Mouse (Mus musculus) stomach, embryonic 15.5 days (tissue): Measurements from ENCODE around the gene Rnase11. TPM values are rescaled to one million over a fixed set of nuclear protein-coding genes. Genes with fewer than 3 reads are reported as not detected.
A peak's percentile ranks its signal among the peaks of the same experiment; 100 is the strongest.

Experiments
- ATAC-seq: fragments of 200-750 bp; cut with Nextera tagmentation; 2 replicates; pipeline ENCODE4 v1.8.0; 2017; ENCODE audit warnings: low read depth, moderate number of reproducible peaks, moderate TSS enrichment; ENCODE audit not compliant: insufficient read depth, low FRiP score
- H3K27ac ChIP-seq: fragments of 300-500 bp; sonication (generic); 2 replicates; pipeline ENCODE4 v1.5.1; 2015; ENCODE audit warnings: mild to moderate bottlenecking, inconsistent platforms
- H3K27me3 ChIP-seq: fragments of 300-500 bp; sonication (generic); replicated peaks from 2 replicates; pipeline ENCODE4 v1.6.1; 2015; ENCODE audit warnings: inconsistent platforms
- H3K36me3 ChIP-seq: fragments of 300-500 bp; sonication (generic); 2 replicates; pipeline ENCODE4 v1.6.1; 2015; ENCODE audit warnings: inconsistent platforms
- H3K4me1 ChIP-seq: fragments of 300-500 bp; sonication (generic); 2 replicates; pipeline ENCODE4 v1.6.1; 2015; ENCODE audit warnings: inconsistent platforms
- H3K4me2 ChIP-seq: fragments of 300-500 bp; sonication (generic); 2 replicates; pipeline ENCODE4 v1.6.1; 2015; ENCODE audit warnings: mild to moderate bottlenecking, inconsistent platforms
- H3K4me3 ChIP-seq: fragments of 300-500 bp; sonication (generic); replicated peaks from 2 replicates; pipeline ENCODE4 v1.5.1; 2015; ENCODE audit warnings: inconsistent platforms
- H3K9ac ChIP-seq: fragments of 300-500 bp; sonication (generic); 2 replicates; pipeline ENCODE4 v1.6.1; 2015; ENCODE audit warnings: inconsistent platforms
- H3K9me3 ChIP-seq: fragments of 300-500 bp; sonication (generic); 2 replicates; pipeline ENCODE4 v1.6.1; 2016; ENCODE audit warnings: inconsistent platforms
- WGBS: fragments of 180-500 bp; shearing (Covaris S2); methylation state at CpG from one replicate; pipeline ENCODE4 v1.1.7; 2015; 5-methylcytosine and 5-hydroxymethylcytosine counted together
- polyA plus RNA-seq: library from polyadenylated mRNA; unstranded; fragments of >200 nt; fragmentation: Nextera tagmentation; extraction: Ambion mirVana; gene quantifications from 2 replicates; pipeline ENCODE4 v1.2.1, GENCODE M21; 2015

Rnase11 gene
- polyA plus RNA-seq, 1 experiment from 2014 or later, result not detected

DNA sequence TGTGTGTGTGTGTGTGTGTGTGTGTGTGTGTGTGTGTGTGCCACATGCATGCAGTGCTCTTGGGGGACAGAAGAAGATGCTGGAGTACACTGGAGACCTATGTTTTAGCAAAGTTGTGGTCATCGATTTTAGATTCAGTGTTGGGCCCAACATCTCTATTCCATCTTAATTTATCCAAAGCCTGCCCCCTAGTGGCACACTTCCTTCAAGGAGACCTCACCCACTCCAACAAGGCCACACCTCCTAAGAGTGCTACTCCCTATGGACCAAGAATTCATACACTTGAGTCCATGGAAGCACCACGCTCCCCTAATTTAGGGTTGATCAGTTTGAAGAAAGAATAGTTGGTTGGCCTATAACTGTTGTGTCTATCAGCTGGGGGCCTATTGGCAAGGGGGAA, 19.7 kb upstream of the Rnase11 start:
- 90% methylated on average over 2 of the region's 2 CpGs for WGBS
- Histone ChIP-seq H3K27ac (no peak overlapping the region), H3K36me3 (no peaks in the 10 kb centered on the region), H3K9me3 (no peaks in the 10 kb centered on the region), H3K27me3 (no peaks in the 10 kb centered on the region), H3K4me3 (no peak overlapping the region), H3K9ac (no peak overlapping the region), H3K4me1 (no peaks in the 10 kb centered on the region), H3K4me2 (no peak overlapping the region)
- ATAC-seq, result no peak

DNA sequence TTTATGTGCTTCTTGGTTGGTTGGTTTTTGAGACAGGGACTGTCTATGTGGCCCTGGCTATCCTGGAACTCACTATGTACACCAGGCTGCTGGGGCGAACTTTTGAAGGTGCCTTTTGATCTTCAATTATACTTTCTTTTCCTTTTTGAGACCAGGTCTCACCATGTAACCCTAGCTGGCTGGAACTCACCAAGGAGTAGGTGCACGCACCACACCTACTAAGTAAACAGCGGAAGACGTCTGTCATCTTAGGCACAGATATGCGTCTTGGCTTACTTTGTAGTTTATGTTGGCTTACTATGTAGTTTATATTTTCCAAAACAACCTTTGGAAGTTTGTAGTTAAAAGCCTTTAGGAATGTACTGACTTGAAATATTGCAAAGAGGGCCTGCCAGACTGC, 19.0 kb upstream of the Rnase11 start:
- WGBS, result 58% methylated on average over 5 of the region's 5 CpGs
- Histone ChIP-seq H3K4me3 (no peak overlapping the region), H3K4me2 (no peak overlapping the region), H3K4me1 (no peaks in the 10 kb centered on the region), H3K9me3 (no peaks in the 10 kb centered on the region), H3K27ac (no peak overlapping the region; the same call in 1 of the 2 replicates), H3K36me3 (no peaks in the 10 kb centered on the region), H3K27me3 (no peaks in the 10 kb centered on the region), H3K9ac (no peak overlapping the region)
- ATAC-seq, result no peak

DNA sequence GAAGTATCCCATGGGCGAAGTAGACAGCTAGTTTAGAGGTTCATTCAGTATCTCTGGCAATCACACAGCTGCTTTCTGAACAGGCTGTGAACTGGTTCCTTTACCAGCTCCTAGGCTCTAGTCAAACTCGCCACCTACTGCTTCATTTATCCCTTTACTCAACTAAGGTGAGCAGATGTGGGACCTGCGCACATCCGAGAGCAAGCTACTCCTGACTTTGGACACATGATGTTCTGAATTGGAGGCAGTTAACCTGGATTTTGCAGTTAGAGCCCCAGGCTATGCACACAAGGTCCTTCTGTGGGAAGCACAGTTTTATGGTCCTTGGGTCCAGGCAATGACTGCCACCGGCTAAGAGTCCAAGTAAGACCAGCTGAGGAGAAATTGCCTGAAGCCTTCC, 10.8 kb upstream of the Rnase11 start:
- H3K4me1 ChIP-seq, result no peaks in the 10 kb centered on the region
- H3K4me2 ChIP-seq, result no peak overlapping the region
- H3K36me3 ChIP-seq, result no peaks in the 10 kb centered on the region
- H3K27me3 ChIP-seq, result no peaks in the 10 kb centered on the region
- 90% methylated on average over 5 of the region's 5 CpGs for WGBS
- no peak overlapping the region for H3K4me3 ChIP-seq
- no peaks in the 10 kb centered on the region for H3K9me3 ChIP-seq
- no peak overlapping the region for H3K9ac ChIP-seq
- ATAC-seq, result no peak
- no peak overlapping the region for H3K27ac ChIP-seq

DNA sequence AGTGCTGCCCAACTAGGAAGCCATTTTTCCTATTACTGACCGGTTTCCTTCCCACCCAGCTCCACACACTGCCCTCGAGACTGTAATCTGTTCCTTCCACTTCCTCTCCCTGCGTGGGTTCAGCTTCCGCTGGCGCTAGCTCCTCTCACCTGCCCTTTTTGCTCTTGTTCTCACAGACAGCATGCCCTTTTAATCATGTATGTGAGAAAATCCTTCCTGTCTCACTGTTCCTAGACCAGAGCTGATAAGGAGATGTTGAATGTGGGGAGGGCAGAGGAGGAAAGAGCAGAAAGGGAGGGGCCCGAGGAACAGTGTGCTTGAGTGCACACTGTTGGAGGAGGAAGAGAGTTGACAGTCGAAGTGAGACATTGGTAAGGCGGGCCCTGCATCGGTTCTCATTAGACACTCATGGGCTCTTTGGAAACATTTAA, 7.5 kb upstream of the Rnase11 start, which contains the start of gene Rnase12:
Rnase12 (minus strand) TSS at position 261 of the 431 bp plus-strand sequence.
- WGBS, result 50% methylated on average over 9 of the region's 9 CpGs
- no peaks in the 10 kb centered on the region for H3K4me1 ChIP-seq
- no peak for ATAC-seq
- H3K9me3 ChIP-seq, result no peaks in the 10 kb centered on the region
- H3K9ac ChIP-seq, result no peak within 1 kb of the TSS
- no peaks in the 10 kb centered on the region for H3K27me3 ChIP-seq
- no peak within 1 kb of the TSS for H3K4me3 ChIP-seq
- no peak within 1 kb of the TSS for H3K4me2 ChIP-seq
- no peaks in the 10 kb centered on the region for H3K36me3 ChIP-seq
- H3K27ac ChIP-seq, result no peak within 1 kb of the TSS

DNA sequence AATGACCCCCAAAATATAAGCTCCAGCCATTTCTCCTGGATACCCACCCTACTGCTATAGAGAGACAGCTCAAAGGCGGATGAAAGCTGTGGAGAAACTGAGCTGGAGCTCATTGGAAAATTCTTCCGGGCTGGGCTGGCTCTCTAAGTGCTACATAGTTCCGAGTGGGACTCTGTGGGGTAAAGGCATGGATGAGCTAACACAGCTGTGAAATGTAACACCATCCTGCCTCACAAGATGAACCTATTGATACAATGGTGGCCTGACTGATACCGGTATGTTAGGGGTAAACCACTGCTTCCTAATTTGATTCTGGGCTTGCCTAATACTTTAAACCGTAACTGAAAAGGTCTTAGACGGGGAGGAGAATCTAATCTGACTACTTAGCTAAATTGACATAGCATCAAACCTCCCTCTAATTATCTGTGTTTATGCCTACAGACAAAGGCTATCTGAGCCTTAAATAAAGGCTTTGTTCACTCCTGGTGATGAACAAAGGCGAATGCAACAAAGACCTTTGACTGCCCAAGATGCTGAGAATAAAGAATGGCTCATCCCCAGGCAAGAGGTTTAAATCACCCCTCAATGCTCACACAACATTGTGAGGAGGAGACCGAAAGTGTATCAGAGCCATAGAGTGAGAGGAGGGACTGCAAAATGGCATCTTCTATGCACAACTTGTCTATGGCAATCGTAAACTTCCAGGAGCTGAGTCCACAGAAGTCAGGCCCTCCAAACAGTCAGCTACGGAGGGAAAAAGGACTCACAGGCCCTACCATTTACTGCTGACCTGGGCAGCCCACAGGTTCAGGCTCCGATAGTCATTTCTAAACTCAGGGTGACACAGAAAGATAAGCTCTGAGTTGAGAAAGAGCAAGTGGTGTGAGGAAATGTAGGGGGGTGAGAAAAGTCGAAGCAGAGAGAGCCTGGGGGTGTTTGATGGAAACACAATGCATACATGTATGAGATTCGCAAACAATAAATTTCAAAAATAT, 4.6 kb upstream of the Rnase11 start:
- 0 out of 2 replicates have a peak overlapping the region, but pooled peaks have one; percentile 0 for H3K4me2 ChIP-seq
- H3K27me3 ChIP-seq, result no peaks in the 10 kb centered on the region
- H3K9me3 ChIP-seq, result no peaks in the 10 kb centered on the region
- no peak overlapping the region for H3K27ac ChIP-seq
- H3K4me1 ChIP-seq, result no peaks in the 10 kb centered on the region
- ATAC-seq, result no peak
- H3K4me3 ChIP-seq, result no peak overlapping the region
- no peaks in the 10 kb centered on the region for H3K36me3 ChIP-seq
- WGBS, result 62% methylated on average over 13 of the region's 13 CpGs
- H3K9ac ChIP-seq, result no peak overlapping the region

DNA sequence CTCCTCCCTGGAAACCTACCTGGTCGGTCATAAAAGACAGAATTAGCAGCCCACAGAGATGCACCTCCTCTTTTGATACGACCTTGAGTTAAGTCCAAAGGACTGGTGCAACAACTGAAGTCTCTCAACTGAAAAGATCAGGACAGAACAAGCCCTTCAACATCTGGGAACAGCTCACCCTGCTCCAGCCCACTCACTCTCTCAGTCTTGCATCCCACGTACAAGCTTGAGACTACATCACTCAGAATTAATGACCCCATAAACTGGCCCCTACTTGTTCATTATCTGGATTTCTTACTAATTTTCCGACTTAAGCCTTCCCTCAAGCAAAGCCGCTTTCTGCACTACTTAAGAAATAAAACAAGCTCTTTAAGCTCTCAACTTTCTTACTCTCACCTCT, 3.2 kb upstream of the Rnase11 start:
- 68% methylated on average over 5 of the region's 5 CpGs for WGBS
- no peak overlapping the region for H3K9ac ChIP-seq
- no peak for ATAC-seq
- H3K9me3 ChIP-seq, result no peaks in the 10 kb centered on the region
- no peaks in the 10 kb centered on the region for H3K4me1 ChIP-seq
- H3K27ac ChIP-seq, result no peak overlapping the region
- no peaks in the 10 kb centered on the region for H3K36me3 ChIP-seq
- H3K4me3 ChIP-seq, result no peak overlapping the region
- no peak overlapping the region for H3K4me2 ChIP-seq
- H3K27me3 ChIP-seq, result no peaks in the 10 kb centered on the region

DNA sequence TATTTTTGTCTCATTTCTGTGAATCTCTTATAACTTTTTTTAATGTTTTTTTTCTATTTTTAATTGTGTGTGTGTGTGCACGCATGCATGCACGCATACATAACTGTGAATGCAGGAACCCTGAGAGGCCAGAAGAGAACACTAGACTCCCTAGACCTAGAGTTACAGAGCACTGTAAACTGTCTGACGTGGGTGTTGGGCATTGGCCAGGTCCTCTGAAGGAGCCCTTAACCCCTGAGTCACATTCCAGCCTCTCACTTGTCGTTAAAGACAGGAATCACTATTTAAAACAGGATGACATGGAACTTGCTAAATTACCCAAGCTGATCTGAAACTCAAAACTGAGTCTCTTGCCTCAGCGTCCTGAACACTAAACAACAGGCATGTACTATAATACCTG, 2.0 kb upstream of the Rnase11 start:
- no peak for ATAC-seq
- no peaks in the 10 kb centered on the region for H3K9me3 ChIP-seq
- 56% methylated on average over 5 of the region's 5 CpGs for WGBS
- no peaks in the 10 kb centered on the region for H3K36me3 ChIP-seq
- H3K4me3 ChIP-seq, result no peak overlapping the region
- H3K9ac ChIP-seq, result no peak overlapping the region
- H3K4me1 ChIP-seq, result no peaks in the 10 kb centered on the region
- H3K27ac ChIP-seq, result no peak overlapping the region
- no peaks in the 10 kb centered on the region for H3K27me3 ChIP-seq
- H3K4me2 ChIP-seq, result no peak overlapping the region

DNA sequence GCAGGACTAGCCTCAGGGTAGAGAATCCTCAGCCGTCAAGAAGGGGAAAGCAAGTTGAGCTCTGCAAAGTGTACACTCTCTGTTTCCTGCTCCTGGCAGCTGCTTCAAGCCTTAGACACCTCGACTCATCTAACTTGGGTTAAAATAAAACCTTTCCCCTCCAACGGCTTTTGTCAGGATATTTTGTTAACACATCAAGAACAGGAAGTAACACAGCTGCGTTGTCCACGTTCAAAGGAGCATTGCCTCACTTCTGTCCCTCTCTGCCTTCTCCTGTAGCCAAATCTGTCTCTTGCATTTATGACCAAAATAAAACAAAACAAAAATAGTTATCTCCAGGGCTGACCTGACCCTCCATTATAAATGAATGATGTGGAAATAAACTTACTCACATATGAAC, 2.1 kb downstream of the Rnase11 start:
- Histone ChIP-seq H3K27me3 (no peaks in the 10 kb centered on the region), H3K4me2 (no peak overlapping the region), H3K9me3 (no peaks in the 10 kb centered on the region), H3K27ac (no peak overlapping the region), H3K4me1 (no peaks in the 10 kb centered on the region), H3K36me3 (no peaks in the 10 kb centered on the region), H3K9ac (no peak overlapping the region), H3K4me3 (no peak overlapping the region)
- 24% methylated on average over 5 of the region's 5 CpGs for WGBS
- no peak for ATAC-seq

DNA sequence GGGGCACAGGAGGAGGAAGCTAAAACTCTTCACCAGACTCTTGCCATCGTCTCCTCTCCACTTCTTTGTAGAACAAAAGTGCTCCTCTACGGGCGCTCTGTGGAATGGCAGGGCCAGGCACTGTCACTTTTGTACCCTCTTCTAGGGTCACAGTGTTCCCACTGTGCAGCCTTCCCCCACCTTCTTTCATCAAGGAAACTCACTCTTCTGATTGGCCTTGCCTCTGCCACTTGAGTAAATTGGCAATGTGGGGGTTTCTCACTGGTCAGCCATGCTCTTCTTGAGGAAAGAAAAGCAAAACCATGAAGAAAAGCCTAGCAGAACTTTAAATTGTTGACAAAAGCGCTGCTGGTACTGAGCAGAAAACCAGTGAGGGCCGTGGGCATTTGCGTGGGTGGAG, 8.2 kb downstream of the Rnase11 start, which contains the start of gene Rnase9:
Rnase9 (minus strand) TSS at position 101 of the 400 bp plus-strand sequence.
- no peak within 1 kb of the TSS for H3K9ac ChIP-seq
- H3K27me3 ChIP-seq, result no peaks in the 10 kb centered on the region
- H3K4me2 ChIP-seq, result no peak within 1 kb of the TSS
- no peak within 1 kb of the TSS for H3K27ac ChIP-seq
- ATAC-seq, result no peak
- H3K9me3 ChIP-seq, result no peaks in the 10 kb centered on the region
- no peaks in the 10 kb centered on the region for H3K4me1 ChIP-seq
- H3K36me3 ChIP-seq, result no peaks in the 10 kb centered on the region
- WGBS, result 81% methylated on average over 6 of the region's 6 CpGs
- H3K4me3 ChIP-seq, result no peak within 1 kb of the TSS

DNA sequence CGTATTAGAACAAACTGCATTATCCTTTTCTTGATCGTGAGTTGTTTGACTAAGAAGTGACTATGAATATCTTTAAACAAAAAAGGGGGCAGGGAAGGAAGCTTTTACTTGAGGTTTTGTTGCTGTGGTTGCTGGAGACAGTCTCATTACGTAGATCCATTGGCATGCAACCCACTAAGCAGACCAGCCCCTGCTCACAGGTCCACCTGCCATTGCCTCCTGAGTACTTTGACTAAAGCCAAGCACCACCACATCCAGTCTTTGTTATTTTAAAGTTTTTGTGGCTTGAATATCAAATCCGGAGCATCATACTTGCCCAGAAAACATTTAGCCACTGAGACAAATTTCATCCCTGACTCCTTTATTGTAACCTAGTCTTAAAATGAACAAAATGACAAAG, 13.7 kb downstream of the Rnase11 start:
- ATAC-seq, result no peak
- no peak overlapping the region for H3K9ac ChIP-seq

DNA sequence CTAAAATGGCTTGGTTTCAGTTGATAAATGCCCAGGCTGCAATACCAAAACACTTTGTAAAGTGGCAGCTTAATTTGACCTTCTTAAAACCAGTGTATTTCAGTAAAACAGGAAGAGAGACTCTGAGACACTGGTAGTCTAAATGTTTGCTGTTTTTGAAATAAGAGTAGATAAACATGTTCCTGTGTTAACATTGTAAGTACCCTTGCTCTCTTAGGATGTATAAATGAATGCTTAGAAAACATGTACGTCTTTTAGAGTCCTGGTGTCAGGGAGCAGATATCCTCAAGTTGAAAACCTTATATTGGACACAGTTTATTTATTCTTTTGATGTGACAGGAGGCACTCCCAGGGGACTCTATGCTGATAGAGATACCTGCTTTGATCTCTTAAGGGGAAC, 14.8 kb downstream of the Rnase11 start:
- no peak overlapping the region for H3K4me3 ChIP-seq

More for the DNA sequence above, 13.7 kb downstream of the Rnase11 start:
- Histone ChIP-seq H3K9me3 (no peaks in the 10 kb centered on the region), H3K4me2 (no peak overlapping the region), H3K27me3 (no peaks in the 10 kb centered on the region), H3K27ac (no peak overlapping the region), H3K4me3 (no peak overlapping the region), H3K4me1 (no peaks in the 10 kb centered on the region), H3K36me3 (no peaks in the 10 kb centered on the region)
- WGBS, result 74% methylated on average over 4 of the region's 4 CpGs

DNA sequence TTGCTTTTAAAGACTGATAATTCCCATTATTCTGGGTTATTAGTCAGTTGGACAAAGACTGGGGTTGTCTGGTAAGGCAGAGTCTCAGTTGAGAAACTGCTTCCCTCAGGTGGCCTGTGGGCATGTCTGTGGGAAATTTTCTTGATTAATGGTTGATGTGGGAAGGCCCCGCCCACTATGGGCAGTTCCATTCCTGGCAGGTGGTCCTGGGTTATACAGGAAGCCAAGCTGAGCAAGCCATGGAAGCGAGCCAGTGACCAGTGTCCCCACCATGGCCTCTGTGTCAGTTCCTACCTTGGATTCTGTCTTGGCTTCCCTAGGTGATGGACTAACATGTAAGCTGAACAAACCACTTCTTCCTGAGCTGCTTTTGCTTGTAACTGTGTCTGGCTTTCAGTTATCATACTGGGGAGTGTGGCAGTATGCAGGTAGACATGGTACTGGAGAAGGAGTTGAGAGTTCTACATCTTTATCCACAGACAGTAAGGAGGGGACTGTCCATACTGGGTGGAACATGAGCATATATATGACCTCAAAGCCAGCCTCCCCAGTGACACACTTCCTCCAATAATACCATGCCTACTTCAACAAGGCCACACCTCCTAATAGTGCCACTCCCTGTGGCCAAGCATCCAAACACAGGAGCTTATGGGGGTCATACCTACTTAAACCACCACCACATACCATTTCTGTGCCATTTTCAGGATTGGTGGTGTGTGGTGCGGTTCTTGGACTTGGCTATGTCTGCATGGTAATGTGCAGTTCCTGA, 22.4 kb downstream of the Rnase11 start:
- Histone ChIP-seq H3K27ac (no peak overlapping the region), H3K27me3 (no peaks in the 10 kb centered on the region), H3K4me3 (no peak overlapping the region), H3K4me2 (no peak overlapping the region), H3K9me3 (no peaks in the 10 kb centered on the region), H3K9ac (no peak overlapping the region), H3K4me1 (no peaks in the 10 kb centered on the region), H3K36me3 (no peaks in the 10 kb centered on the region)
- 60% methylated on average over 3 of the region's 3 CpGs for WGBS
- no peak for ATAC-seq

More for the DNA sequence above, 14.8 kb downstream of the Rnase11 start:
- H3K27ac ChIP-seq, result no peak overlapping the region
- H3K9me3 ChIP-seq, result no peaks in the 10 kb centered on the region
- no peaks in the 10 kb centered on the region for H3K36me3 ChIP-seq
- no peaks in the 10 kb centered on the region for H3K4me1 ChIP-seq
- ATAC-seq, result no peak
- no peak overlapping the region for H3K4me2 ChIP-seq
- no peaks in the 10 kb centered on the region for H3K27me3 ChIP-seq
- no peak overlapping the region for H3K9ac ChIP-seq
- WGBS, result 45% methylated on average over 1 of the region's 1 CpGs
